In the genomic region with DNA sequence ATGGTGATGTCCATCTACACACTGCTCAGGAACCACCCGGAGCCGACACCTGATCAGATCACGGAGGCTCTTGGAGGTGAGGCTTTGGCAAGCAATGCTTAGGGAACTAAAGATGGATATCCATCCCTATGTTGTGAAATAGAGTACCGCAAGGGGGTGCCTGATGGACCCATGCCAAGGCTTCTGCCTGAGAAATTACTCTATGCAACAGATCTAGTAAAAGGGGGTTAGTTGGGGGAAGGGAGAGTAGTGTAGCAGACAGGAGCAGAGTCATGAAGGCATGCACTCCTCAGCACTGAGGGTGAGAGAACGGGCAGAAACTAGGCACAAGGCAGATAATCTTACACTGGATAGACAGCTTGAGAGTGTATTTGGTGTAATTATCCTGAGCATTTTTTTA, we compare ENCODE assay signal across 26 mouse cellular contexts. TPM values are rescaled to one million over a fixed set of nuclear protein-coding genes. Genes with fewer than 3 reads are reported as not detected.
A peak's percentile ranks its signal among the peaks of the same experiment; 100 is the strongest.
DNase-seq lines count a peak whose midpoint lies in the region; ATAC-seq lines count a peak whose summit lies in the region.
"Had no signal": no experiment of that assay in that cellular context is flagged by ENCODE, and none has a peak within 500 bp of the region (broad histone marks: within the 10 kb centered on the region; RNA-seq: fewer than 3 reads in every experiment).

No protein-coding gene starts in this region.

- no peaks in the 10 kb centered on the region for H3K36me3 ChIP-seq in heart, embryonic 13.5 days
- no peaks in the 10 kb centered on the region for H3K36me3 ChIP-seq in embryonic facial prominence, embryonic 15.5 days
- H3K36me3 ChIP-seq: hindbrain, embryonic 15.5 days; intestine, embryonic 15.5 days; limb, embryonic 15.5 days; liver, embryonic 15.5 days had no signal

- no peak overlapping the region for H3K4me3 ChIP-seq in heart, embryonic 13.5 days
- no peak overlapping the region for H3K4me3 ChIP-seq in embryonic facial prominence, embryonic 15.5 days (replicated peaks)
- H3K4me3 ChIP-seq: hindbrain, embryonic 15.5 days; intestine, embryonic 15.5 days; limb, embryonic 15.5 days; liver, embryonic 15.5 days; myocyte had no signal

- intact Hi-C loops in heart, postnatal 10 days (cut with DNase I), result no loop called here

- H3K9ac ChIP-seq in heart, embryonic 13.5 days, result no peak overlapping the region
- H3K9ac ChIP-seq in embryonic facial prominence, embryonic 15.5 days, result no peak overlapping the region
- H3K9ac ChIP-seq: hindbrain, embryonic 15.5 days; intestine, embryonic 15.5 days; limb, embryonic 15.5 days; liver, embryonic 15.5 days had no signal

- H3K4me1 ChIP-seq in heart, embryonic 13.5 days, result peaks cover 17% of the 10 kb centered on the region
- peaks cover 17% of the 10 kb centered on the region for H3K4me1 ChIP-seq in embryonic facial prominence, embryonic 15.5 days
- H3K4me1 ChIP-seq: hindbrain, embryonic 15.5 days; intestine, embryonic 15.5 days; liver, embryonic 15.5 days had no signal

- H3K9me3 ChIP-seq in heart, embryonic 13.5 days, result no peaks in the 10 kb centered on the region
- H3K9me3 ChIP-seq in embryonic facial prominence, embryonic 15.5 days (replicated peaks), result no peaks in the 10 kb centered on the region
- H3K9me3 ChIP-seq: hindbrain, embryonic 15.5 days; intestine, embryonic 15.5 days; limb, embryonic 15.5 days; liver, embryonic 15.5 days had no signal

- no peak for ATAC-seq in heart, embryonic 13.5 days (ENCODE audit: extremely low read depth, insufficient number of reproducible peaks, low FRiP score, low TSS enrichment)
- ATAC-seq in embryonic facial prominence, embryonic 15.5 days (ENCODE audit: insufficient number of reproducible peaks, low FRiP score, low TSS enrichment, low read depth), result peak; percentile 31; the same call in 1 of the 2 replicates
- ATAC-seq: intestine, embryonic 15.5 days had no signal

- DNase-seq in cerebellum, postnatal 10 days, result peak; percentile 68 to 72
- DNase-seq in cerebellum, adult 11 months, result no peak
- no peak for DNase-seq in heart, postnatal 10 days
- peak; percentile 40 to 49 for DNase-seq in right cerebral cortex, postnatal 10 days (ENCODE audit: low spot score in 2 of 2)
- no peak for DNase-seq in right cerebral cortex, adult 2 months (ENCODE audit: low spot score in 2 of 2)
- no peak for DNase-seq in thymus, adult 18-20 months
- DNase-seq: adrenal gland, postnatal 25 days; heart, postnatal 4 days; kidney, adult 9 months; kidney, postnatal 25 days; lung, postnatal 14 days; midbrain, embryonic 14.5 days; thymus, postnatal 25 days had no signal

- no peaks in the 10 kb centered on the region for H3K27me3 ChIP-seq in heart, embryonic 13.5 days (replicated peaks)
- H3K27me3 ChIP-seq in embryonic facial prominence, embryonic 15.5 days, result no peaks in the 10 kb centered on the region
- H3K27me3 ChIP-seq: CH12.LX; hindbrain, embryonic 15.5 days; intestine, embryonic 15.5 days; limb, embryonic 15.5 days; liver, embryonic 15.5 days had no signal

- WGBS in heart, embryonic 13.5 days, result 61% methylated on average over 5 of the region's 5 CpGs
- 56% methylated on average over 5 of the region's 5 CpGs for whole genome bisulfite sequencing in embryonic facial prominence, embryonic 15.5 days

- H3K4me2 ChIP-seq in heart, embryonic 13.5 days, result peak overlapping the region; percentile 17
- 0 out of 2 replicates have a peak overlapping the region, but pooled peaks have one; percentile 15 for H3K4me2 ChIP-seq in embryonic facial prominence, embryonic 15.5 days (replicated peaks)
- H3K4me2 ChIP-seq: heart, embryonic 11.5 days; hindbrain, embryonic 15.5 days; intestine, embryonic 15.5 days; limb, embryonic 15.5 days; liver, embryonic 15.5 days had no signal

- no peak overlapping the region for H3K27ac ChIP-seq in heart, embryonic 13.5 days (replicated peaks)
- H3K27ac ChIP-seq in embryonic facial prominence, embryonic 15.5 days (replicated peaks), result peak overlapping the region; percentile 65
- H3K27ac ChIP-seq: hindbrain, embryonic 15.5 days; intestine, embryonic 15.5 days; limb, embryonic 15.5 days; liver, embryonic 15.5 days had no signal

RNA-seq across cellular contexts. Expression of a gene that starts 11.7 kb away (rescaled TPM):
- 0.16 and 0.34 TPM in 2 replicates for polyA plus RNA-seq in heart, embryonic 13.5 days (2015; fragmentation: Nextera tagmentation; extraction: Ambion mirVana)
- total RNA-seq in heart, postnatal 10 days (2021), result not detected
- polyA plus RNA-seq in embryonic facial prominence, embryonic 15.5 days (2015; fragmentation: Nextera tagmentation; extraction: Ambion mirVana), result 26.1 and 30.0 TPM in 2 replicates
- total RNA-seq: adrenal gland, postnatal 25 days; heart, postnatal 4 days; megakaryocyte, adult 5-6 weeks; MEL had no signal
- polyA plus RNA-seq: myocyte had no signal

RNA-seq across cellular contexts. Expression of a gene that starts 56.2 kb away (rescaled TPM):
- polyA plus RNA-seq in heart, embryonic 13.5 days (2015; fragmentation: Nextera tagmentation; extraction: Ambion mirVana), result not detected in 2 replicates
- under 1 TPM; 0.05 TPM for total RNA-seq in heart, postnatal 10 days (2021)
- polyA plus RNA-seq in embryonic facial prominence, embryonic 15.5 days (2015; fragmentation: Nextera tagmentation; extraction: Ambion mirVana), result 1.4 and 2.9 TPM in 2 replicates
- total RNA-seq: CH12.LX; layer of hippocampus, postnatal 14 days had no signal
- polyA plus RNA-seq: heart, embryonic 11.5 days; liver, embryonic 15.5 days; myocyte; neural tube, embryonic 14.5 days had no signal

Comparison
In these comparisons a context has a peak if more than half of its experiments do, and no peak if none do; other contexts are left out.
1. DNase-seq: peak in cerebellum, postnatal 10 days (2 of 2) and right cerebral cortex, postnatal 10 days (2 of 2); none in cerebellum, adult 11 months (single experiment), heart, postnatal 10 days (0 of 2), right cerebral cortex, adult 2 months (0 of 2) and thymus, adult 18-20 months (0 of 2).
2. RNA of a gene that starts 11.7 kb away (polyA plus RNA-seq): 26.1 to 30.0 TPM in embryonic facial prominence, embryonic 15.5 days; 0.16 to 0.34 TPM in heart, embryonic 13.5 days; every median in the first group is over 10 times any median in the second.